Mouse (Mus musculus) adipose tissue, adult 10 weeks (tissue): ENCODE results near the gene Brcc3. TPM values are rescaled to one million over a fixed set of nuclear protein-coding genes. Genes with fewer than 3 reads are reported as not detected.

Experiments used
- polyA plus RNA-seq: library from polyadenylated mRNA; stranded (reverse); fragments of 350-450 nt; fragmentation: Illumina TruSeq; extraction: RNeasy Lipid Tissue Mini Kit (QIAGEN cat#74804); gene quantifications from one replicate; pipeline ENCODE4 v1.2.3, GENCODE M21; 2014; ENCODE audit warnings: low read depth, low replicate concordance

Gene Brcc3
- polyA plus RNA-seq: 20.2 TPM

GRCm38 (mm10) chrX:75415936-75416785 is at the start of gene Brcc3, which contains the start of the genes Cmc4 and Mtcp1:
Gene Brcc3 (plus strand): TSS chrX:75416628.
Gene Cmc4 (minus strand): TSS chrX:75416584.
Gene Mtcp1 (minus strand): TSS chrX:75416588.

GRCm38 (mm10) chrX:75382195-75382771 is 34.1 kb upstream of the Brcc3 start, which contains the start of the genes Fundc2 and F8:
Gene Fundc2 (plus strand): TSS chrX:75382399.
Gene F8 (minus strand): TSS chrX:75382615.

Other genes with a start within 250 kb of the Brcc3 start
- 39.5 TPM for gene Fundc2, start 34.2 kb upstream of the Brcc3 start, polyA plus RNA-seq
- 1.6 TPM for gene F8, start 34.0 kb upstream of the Brcc3 start, polyA plus RNA-seq
- gene Cmc4, start within 50 bp of the Brcc3 start, polyA plus RNA-seq: 21.2 TPM
- 9.7 TPM for gene Mtcp1, start within 50 bp of the Brcc3 start, polyA plus RNA-seq
- 34.9 TPM for gene Vbp1, start 97.7 kb downstream of the Brcc3 start, polyA plus RNA-seq
- 1.3 TPM for gene Rab39b, start 161.6 kb downstream of the Brcc3 start, polyA plus RNA-seq